Mouse (Mus musculus): Measurements from ENCODE around the gene Eif2s2.
"Not testable (repeated sequence)": the region's sequence is repeated elsewhere in the genome, so short reads cannot be mapped to it uniquely, and the experiment has no call there.

Eif2s2 gene

GRCm38 (mm10) chr2:154892201-154893044, at the start of gene Eif2s2:
TSS of gene Eif2s2 (minus strand) at chr2:154892935.
- peak; percentile 99 for DNase-seq (ENCODE audit: low spot score)

- DNase-seq (ENCODE audit: low spot score): no peak
These were observed 49.2 kb upstream of the Eif2s2 start for GRCm38 (mm10) chr2:154941952-154942351.

- DNase-seq (ENCODE audit: low spot score): no peak
These were observed 45.0 kb upstream of the Eif2s2 start for GRCm38 (mm10) chr2:154937547-154938390.

- DNase-seq (ENCODE audit: low spot score): no peak
These were observed 43.9 kb upstream of the Eif2s2 start for GRCm38 (mm10) chr2:154936536-154937155.

- DNase-seq (ENCODE audit: low spot score): peak; percentile 39
These were observed 43.4 kb upstream of the Eif2s2 start for GRCm38 (mm10) chr2:154936106-154936505.

- DNase-seq (ENCODE audit: low spot score): no peak
These were observed 41.1 kb upstream of the Eif2s2 start for GRCm38 (mm10) chr2:154933884-154934283.

GRCm38 (mm10) chr2:154928298-154928697, 35.6 kb upstream of the Eif2s2 start:
- DNase-seq (ENCODE audit: low spot score): no peak

- no peak for DNase-seq (ENCODE audit: low spot score)
These were observed 34.1 kb upstream of the Eif2s2 start for GRCm38 (mm10) chr2:154926843-154927242.

GRCm38 (mm10) chr2:154925411-154926031, 32.8 kb upstream of the Eif2s2 start:
- DNase-seq (ENCODE audit: low spot score): no peak

GRCm38 (mm10) chr2:154922134-154922533, 29.4 kb upstream of the Eif2s2 start:
- not testable (repeated sequence) for DNase-seq (ENCODE audit: low spot score)

GRCm38 (mm10) chr2:154920896-154921295, 28.2 kb upstream of the Eif2s2 start:
- no peak for DNase-seq (ENCODE audit: low spot score)

GRCm38 (mm10) chr2:154917866-154918641, 25.3 kb upstream of the Eif2s2 start:
- DNase-seq (ENCODE audit: low spot score): no peak

- DNase-seq (ENCODE audit: low spot score): no peak
These were observed 23.8 kb upstream of the Eif2s2 start for GRCm38 (mm10) chr2:154916547-154916946.

- DNase-seq (ENCODE audit: low spot score): no peak
These were observed 23.3 kb upstream of the Eif2s2 start for GRCm38 (mm10) chr2:154915922-154916541.

- DNase-seq (ENCODE audit: low spot score): no peak
These were observed 17.1 kb upstream of the Eif2s2 start for GRCm38 (mm10) chr2:154909789-154910188.

GRCm38 (mm10) chr2:154908223-154908622, 15.5 kb upstream of the Eif2s2 start:
- DNase-seq (ENCODE audit: low spot score): not testable (repeated sequence)

GRCm38 (mm10) chr2:154905796-154906195, 13.1 kb upstream of the Eif2s2 start:
- no peak for DNase-seq (ENCODE audit: low spot score)

GRCm38 (mm10) chr2:154902111-154902510, 9.4 kb upstream of the Eif2s2 start:
- no peak for DNase-seq (ENCODE audit: low spot score)

- DNase-seq (ENCODE audit: low spot score): not testable (repeated sequence)
These were observed 6.7 kb upstream of the Eif2s2 start for GRCm38 (mm10) chr2:154899412-154899811.

- DNase-seq (ENCODE audit: low spot score): not testable (repeated sequence)
These were observed 6.3 kb upstream of the Eif2s2 start for GRCm38 (mm10) chr2:154899004-154899403.

GRCm38 (mm10) chr2:154893548-154893947, 813 bp upstream of the Eif2s2 start:
- DNase-seq (ENCODE audit: low spot score): no peak
